Mouse (Mus musculus) limb, embryonic 11.5 days (tissue): ENCODE measurements around the gene Atp11a. TPM values are rescaled to one million over a fixed set of nuclear protein-coding genes. Genes with fewer than 3 reads are reported as not detected.

Source experiments
- ATAC-seq: fragments of 200-750 bp; cut with Nextera tagmentation; 2 replicates; pipeline ENCODE4 v1.8.0; 2017; ENCODE audit warnings: low read depth; ENCODE audit not compliant: insufficient number of reproducible peaks, low FRiP score, low TSS enrichment
- DNase-seq: peaks from one replicate; pipeline ENCODE4 v3.0.0-alpha.2; 2015; ENCODE audit warnings: low spot score
- H3K27ac ChIP-seq: fragments of 300-500 bp; sonication (generic); replicated peaks from 2 replicates; pipeline ENCODE4 v1.5.1; 2014; ENCODE audit warnings: low read depth, mild to moderate bottlenecking, low read length
- H3K27me3 ChIP-seq: fragments of 300-500 bp; sonication (generic); 2 replicates; pipeline ENCODE4 v1.6.1; 2014; ENCODE audit warnings: mild to moderate bottlenecking, low read length, mixed read lengths; ENCODE audit not compliant: control insufficient read depth, insufficient read depth
- H3K36me3 ChIP-seq: fragments of 300-500 bp; sonication (generic); 2 replicates; pipeline ENCODE4 v1.6.1; 2014; ENCODE audit warnings: mild to moderate bottlenecking, low read length, moderate library complexity, mixed read lengths; ENCODE audit not compliant: control insufficient read depth, insufficient read depth
- H3K4me1 ChIP-seq: fragments of 300-500 bp; sonication (generic); 2 replicates; pipeline ENCODE4 v1.6.1; 2014; ENCODE audit warnings: low read length, mixed read lengths; ENCODE audit not compliant: control insufficient read depth, insufficient read depth
- H3K4me2 ChIP-seq: fragments of 300-500 bp; sonication (generic); 2 replicates; pipeline ENCODE4 v1.6.1; 2014; ENCODE audit warnings: low read depth, mild to moderate bottlenecking, moderate library complexity; ENCODE audit not compliant: severe bottlenecking
- H3K4me3 ChIP-seq: fragments of 300-500 bp; sonication (generic); 2 replicates; pipeline ENCODE4 v1.5.1; 2014; ENCODE audit warnings: low read depth, low read length
- H3K9ac ChIP-seq: fragments of 300-500 bp; sonication (generic); 2 replicates; pipeline ENCODE4 v1.6.1; 2014; ENCODE audit warnings: mild to moderate bottlenecking, low read length
- H3K9me3 ChIP-seq: fragments of 300-500 bp; sonication (generic); 2 replicates; pipeline ENCODE4 v1.6.1; 2016; ENCODE audit warnings: low read length; ENCODE audit not compliant: control insufficient read depth
- WGBS: fragments of 180-500 bp; shearing (Covaris S2); extraction: QIAGEN DNeasy Blood & Tissue Kit; methylation state at CpG from one replicate; pipeline ENCODE4 v1.1.7; 2014; 5-methylcytosine and 5-hydroxymethylcytosine counted together
- polyA plus RNA-seq: library from polyadenylated mRNA; unstranded; fragments of >200 nt; fragmentation: Nextera tagmentation; extraction: Ambion mirVana; gene quantifications from 2 replicates; pipeline ENCODE4 v1.2.1, GENCODE M21; 2014

The Atp11a gene
- polyA plus RNA-seq, 1 experiment from 2014 or later = 11.8 TPM

GRCm38 (mm10) chr8:12846447-12846846 lies 89.6 kb downstream of the Atp11a start:
- H3K9me3 ChIP-seq = no peaks in the 10 kb centered on the region
- 93% methylated on average over 6 of the region's 6 CpGs for WGBS
- H3K4me1 ChIP-seq = no peaks in the 10 kb centered on the region
- DNase-seq = no peak
- no peak overlapping the region for H3K9ac ChIP-seq
- H3K27me3 ChIP-seq = no peaks in the 10 kb centered on the region
- H3K27ac ChIP-seq = no peak overlapping the region
- no peaks in the 10 kb centered on the region; the same call in none of the 2 replicates for H3K36me3 ChIP-seq
- H3K4me2 ChIP-seq = no peak overlapping the region
- no peak for ATAC-seq
- H3K4me3 ChIP-seq = no peak overlapping the region

- Histone ChIP-seq H3K4me1 (no peaks in the 10 kb centered on the region), H3K9me3 (no peaks in the 10 kb centered on the region), H3K27me3 (no peaks in the 10 kb centered on the region), H3K9ac (no peak overlapping the region), H3K36me3 (no peaks in the 10 kb centered on the region; the same call in none of the 2 replicates), H3K27ac (no peak overlapping the region), H3K4me2 (no peak overlapping the region), H3K4me3 (no peak overlapping the region)
- 93% methylated on average over 10 of the region's 10 CpGs for WGBS
- no peak for DNase-seq
- no peak for ATAC-seq
Measured at GRCm38 (mm10) chr8:12851241-12851640, 94.4 kb downstream of the Atp11a start.

GRCm38 (mm10) chr8:12856038-12856437 lies 99.2 kb downstream of the Atp11a start:
- Histone ChIP-seq H3K27me3 (no peaks in the 10 kb centered on the region), H3K9ac (no peak overlapping the region), H3K4me2 (no peak overlapping the region), H3K27ac (no peak overlapping the region), H3K9me3 (no peaks in the 10 kb centered on the region), H3K36me3 (peaks cover 2% of the 10 kb centered on the region), H3K4me1 (no peaks in the 10 kb centered on the region), H3K4me3 (no peak overlapping the region)
- 79% methylated on average over 15 of the region's 15 CpGs for WGBS
- DNase-seq = no peak
- ATAC-seq = no peak

- H3K9ac ChIP-seq = no peak overlapping the region
- no peak overlapping the region for H3K4me2 ChIP-seq
- no peak for ATAC-seq
- no peaks in the 10 kb centered on the region for H3K27me3 ChIP-seq
- H3K9me3 ChIP-seq = no peaks in the 10 kb centered on the region
- H3K4me1 ChIP-seq = no peaks in the 10 kb centered on the region
- no peak for DNase-seq
- no peaks in the 10 kb centered on the region for H3K36me3 ChIP-seq
- H3K27ac ChIP-seq = no peak overlapping the region
- WGBS = 79% methylated on average over 3 of the region's 3 CpGs
- H3K4me3 ChIP-seq = no peak overlapping the region
Measured at GRCm38 (mm10) chr8:12863061-12863460, 106.2 kb downstream of the Atp11a start.

GRCm38 (mm10) chr8:12863608-12864007 lies 106.8 kb downstream of the Atp11a start:
- H3K4me1 ChIP-seq = no peaks in the 10 kb centered on the region
- H3K36me3 ChIP-seq = no peaks in the 10 kb centered on the region
- WGBS = 85% methylated on average over 14 of the region's 14 CpGs
- no peaks in the 10 kb centered on the region for H3K27me3 ChIP-seq
- no peak overlapping the region for H3K9ac ChIP-seq
- H3K9me3 ChIP-seq = no peaks in the 10 kb centered on the region
- no peak overlapping the region for H3K27ac ChIP-seq
- H3K4me3 ChIP-seq = no peak overlapping the region
- no peak overlapping the region for H3K4me2 ChIP-seq
- DNase-seq = no peak
- no peak for ATAC-seq

GRCm38 (mm10) chr8:12865790-12866189 lies 109.0 kb downstream of the Atp11a start:
- ATAC-seq (no peak), DNase-seq (no peak)
- Histone ChIP-seq H3K27me3 (no peaks in the 10 kb centered on the region), H3K4me2 (no peak overlapping the region), H3K4me3 (no peak overlapping the region), H3K4me1 (no peaks in the 10 kb centered on the region), H3K9me3 (no peaks in the 10 kb centered on the region), H3K36me3 (no peaks in the 10 kb centered on the region), H3K27ac (no peak overlapping the region), H3K9ac (no peak overlapping the region)
- 76% methylated on average over 6 of the region's 6 CpGs for WGBS

GRCm38 (mm10) chr8:12869661-12870060 lies 112.8 kb downstream of the Atp11a start:
- Histone ChIP-seq H3K36me3 (no peaks in the 10 kb centered on the region), H3K27me3 (peaks cover 12% of the 10 kb centered on the region; the same call in 1 of the 2 replicates), H3K4me2 (no peak overlapping the region), H3K4me3 (no peak overlapping the region), H3K9me3 (no peaks in the 10 kb centered on the region), H3K4me1 (peaks cover 8% of the 10 kb centered on the region; the same call in 1 of the 2 replicates), H3K9ac (no peak overlapping the region), H3K27ac (no peak overlapping the region)
- 71% methylated on average over 3 of the region's 3 CpGs for WGBS
- ATAC-seq (no peak), DNase-seq (no peak)

GRCm38 (mm10) chr8:12870656-12871055 lies 113.8 kb downstream of the Atp11a start:
- 93% methylated on average over 5 of the region's 5 CpGs for WGBS
- no peak for ATAC-seq

GRCm38 (mm10) chr8:12871461-12871860 lies 114.6 kb downstream of the Atp11a start:
- no peaks in the 10 kb centered on the region for H3K36me3 ChIP-seq
- ATAC-seq (no peak), DNase-seq (no peak)
- no peak overlapping the region for H3K27ac ChIP-seq
- H3K27me3 ChIP-seq = peaks cover 12% of the 10 kb centered on the region; the same call in 1 of the 2 replicates
- no peaks in the 10 kb centered on the region for H3K9me3 ChIP-seq
- no peak overlapping the region for H3K9ac ChIP-seq
- H3K4me3 ChIP-seq = no peak overlapping the region
- 7% methylated on average over 5 of the region's 5 CpGs for WGBS
- peaks cover 8% of the 10 kb centered on the region; the same call in 1 of the 2 replicates for H3K4me1 ChIP-seq
- H3K4me2 ChIP-seq = no peak overlapping the region

More at GRCm38 (mm10) chr8:12870656-12871055, 113.8 kb downstream of the Atp11a start:
- no peak overlapping the region for H3K27ac ChIP-seq
- DNase-seq = no peak
- no peak overlapping the region for H3K4me3 ChIP-seq
- H3K4me1 ChIP-seq = peaks cover 8% of the 10 kb centered on the region; the same call in 1 of the 2 replicates
- no peaks in the 10 kb centered on the region for H3K36me3 ChIP-seq
- H3K27me3 ChIP-seq = peaks cover 12% of the 10 kb centered on the region; the same call in 1 of the 2 replicates
- no peaks in the 10 kb centered on the region for H3K9me3 ChIP-seq
- H3K4me2 ChIP-seq = no peak overlapping the region
- no peak overlapping the region for H3K9ac ChIP-seq
